ENCODE assay signal across 9 mouse cellular contexts in genomic region chr3:114903924-114904438, GRCm38 (mm10). TPM values are rescaled to one million over a fixed set of nuclear protein-coding genes. Genes with fewer than 3 reads are reported as not detected.
DNase-seq lines count a peak whose midpoint lies in the region; ATAC-seq and TF ChIP-seq lines count a peak whose summit lies in the region.
"Had no signal": no experiment of that assay in that cellular context is flagged by ENCODE, and none has a peak within 500 bp of the region (broad histone marks: within the 10 kb centered on the region; RNA-seq: fewer than 3 reads in every experiment).

Gene Olfm3, plus strand, starts transcription at chr3:114904078.

- TF ChIP-seq CTCF in heart, postnatal 0 days (IDR thresholded peaks at IDR 0.05; ENCODE audit: low read depth) = no peak

- H3K4me2 ChIP-seq in heart, postnatal 0 days (ENCODE audit: low read depth, low read length) = peak within 1 kb of the TSS; percentile 39
- H3K4me2 ChIP-seq in midbrain, embryonic 11.5 days = peak within 1 kb of the TSS; percentile 62
- H3K4me2 ChIP-seq in stomach, embryonic 16.5 days (ENCODE audit: low read depth, low read length) = peak within 1 kb of the TSS; percentile 19; the same call in 1 of the 2 replicates

- H3K4me1 ChIP-seq in ES-E14 (ENCODE audit: control insufficient read depth in 2 of 2, insufficient read depth in 2 of 2, low read length in 2 of 2, poor library complexity in 1 of 2) = no peaks in the 10 kb centered on the region; a peak in 1 of 4 replicates
- no peaks in the 10 kb centered on the region for H3K4me1 ChIP-seq in heart, postnatal 0 days (ENCODE audit: control insufficient read depth, insufficient read depth)
- H3K4me1 ChIP-seq in midbrain, embryonic 11.5 days (ENCODE audit: control insufficient read depth, insufficient read depth, low read length) = no peaks in the 10 kb centered on the region
- no peaks in the 10 kb centered on the region; the same call in 1 of the 2 replicates for H3K4me1 ChIP-seq in stomach, embryonic 16.5 days (ENCODE audit: control insufficient read depth, insufficient read depth, low read length)

- no peak within 1 kb of the TSS for H3K9ac ChIP-seq in ES-E14 (ENCODE audit: insufficient read depth, low read depth, low read length, poor library complexity, severe bottlenecking)
- no peak within 1 kb of the TSS for H3K9ac ChIP-seq in heart, postnatal 0 days (replicated peaks; ENCODE audit: low read depth, low read length)
- H3K9ac ChIP-seq in midbrain, embryonic 11.5 days (ENCODE audit: low read length) = peak within 1 kb of the TSS; percentile 44
- H3K9ac ChIP-seq in stomach, embryonic 16.5 days (ENCODE audit: low read length) = no peak within 1 kb of the TSS

- H3K27me3 ChIP-seq in heart, postnatal 0 days (ENCODE audit: control insufficient read depth, insufficient read depth, low read length) = 0 out of 2 replicates have a peak, but pooled peaks cover 4% of the 10 kb centered on the region
- H3K27me3 ChIP-seq in midbrain, embryonic 11.5 days (ENCODE audit: control insufficient read depth, insufficient read depth, low read length) = no peaks in the 10 kb centered on the region
- no peaks in the 10 kb centered on the region for H3K27me3 ChIP-seq in stomach, embryonic 16.5 days (ENCODE audit: control insufficient read depth, insufficient read depth, low read length)

- H3K36me3 ChIP-seq in ES-E14 (ENCODE audit: control insufficient read depth, insufficient read depth, low read length, poor library complexity, severe bottlenecking) = no peaks in the 10 kb centered on the region
- no peaks in the 10 kb centered on the region for H3K36me3 ChIP-seq in heart, postnatal 0 days (replicated peaks; ENCODE audit: control insufficient read depth, insufficient read depth, low read length)
- H3K36me3 ChIP-seq in midbrain, embryonic 11.5 days (ENCODE audit: control insufficient read depth, insufficient read depth, low read length) = no peaks in the 10 kb centered on the region
- H3K36me3 ChIP-seq in stomach, embryonic 16.5 days (ENCODE audit: control insufficient read depth, insufficient read depth, low read length) = no peaks in the 10 kb centered on the region

- in situ Hi-C loops in ES-E14 (cut with MboI; ENCODE audit: low sequenced_read_pairs in 2 of 2, unreplicated experiment in 2 of 2) = no loop called here

- TF ChIP-seq EP300 in heart, postnatal 0 days (IDR thresholded peaks at IDR 0.05; ENCODE audit: low read depth) = no peak

- peak; percentile 67 for ATAC-seq in heart, postnatal 0 days (ENCODE audit: insufficient read depth, low read depth)
- peak; percentile 87 for ATAC-seq in midbrain, embryonic 11.5 days (ENCODE audit: low FRiP score)
- ATAC-seq in stomach, embryonic 16.5 days (ENCODE audit: insufficient read depth, low FRiP score) = no peak
- ATAC-seq in activated CD4-positive, CD25-positive, alpha-beta regulatory T cell, adult 4 months = no peak

- no peaks in the 10 kb centered on the region for H3K9me3 ChIP-seq in ES-E14 (ENCODE audit: control insufficient read depth, insufficient read depth, low read depth, low read length)
- H3K9me3 ChIP-seq in heart, postnatal 0 days (replicated peaks; ENCODE audit: control insufficient read depth, low read length) = no peaks in the 10 kb centered on the region
- no peaks in the 10 kb centered on the region for H3K9me3 ChIP-seq in midbrain, embryonic 11.5 days (ENCODE audit: control insufficient read depth, low read length)
- no peaks in the 10 kb centered on the region for H3K9me3 ChIP-seq in stomach, embryonic 16.5 days (replicated peaks; ENCODE audit: control insufficient read depth, low read length)

- peak; percentile 27 for DNase-seq in ES-E14 (ENCODE audit: low read depth, low spot score)
- DNase-seq in adrenal gland, adult 18-20 months (ENCODE audit: low spot score in 2 of 2) = peak; percentile 20 to 25
- DNase-seq in embryo, embryonic 9.5 days (ENCODE audit: extremely low spot score) = peak; percentile 67
- peak; percentile 38 for DNase-seq in heart, postnatal 0 days (ENCODE audit: low spot score)
- DNase-seq in layer of hippocampus, adult 8-10 months (ENCODE audit: low spot score in 2 of 2) = peak; percentile 26 to 33
- peak; percentile 94 for DNase-seq in midbrain, embryonic 11.5 days (ENCODE audit: low spot score, missing footprints)

- WGBS in heart, postnatal 0 days = 6% methylated on average over 21 of the region's 21 CpGs
- 5% methylated on average over 21 of the region's 21 CpGs for WGBS in midbrain, embryonic 11.5 days
- 6% methylated on average over 21 of the region's 21 CpGs for WGBS in stomach, embryonic 16.5 days

- peak within 1 kb of the TSS; percentile 11 to 12; a peak in 2 of 4 replicates for H3K4me3 ChIP-seq in ES-E14 (ENCODE audit: insufficient read depth in 1 of 2, low read depth in 1 of 2, low read length in 2 of 2, poor library complexity in 1 of 2, severe bottlenecking in 1 of 2)
- no peak within 1 kb of the TSS for H3K4me3 ChIP-seq in heart, postnatal 0 days (ENCODE audit: low read depth, low read length)
- peak within 1 kb of the TSS; percentile 34 for H3K4me3 ChIP-seq in midbrain, embryonic 11.5 days (ENCODE audit: low read depth, low read length)
- 0 out of 2 replicates have a peak within 1 kb of the TSS, but pooled peaks have one; percentile 10 for H3K4me3 ChIP-seq in stomach, embryonic 16.5 days (replicated peaks; ENCODE audit: low read length)
- H3K4me3 ChIP-seq: erythroblast, embryonic 14.5 days had no signal

- H3K27ac ChIP-seq in ES-E14 (ENCODE audit: insufficient read depth, low read depth, low read length, poor library complexity, severe bottlenecking) = no peak within 1 kb of the TSS
- H3K27ac ChIP-seq in heart, postnatal 0 days (ENCODE audit: low read depth) = no peak within 1 kb of the TSS
- no peak within 1 kb of the TSS for H3K27ac ChIP-seq in midbrain, embryonic 11.5 days (ENCODE audit: low read depth, low read length)
- H3K27ac ChIP-seq in stomach, embryonic 16.5 days (ENCODE audit: low read length) = no peak within 1 kb of the TSS

TF ChIP-seq in ES-E14, 5 proteins besides CTCF, POLR2A, EP300 and RAD21:
- TF ChIP-seq MAFK (IDR thresholded peaks at IDR 0.05; ENCODE audit: insufficient read depth, low read depth, low read length) = no peak
- TF ChIP-seq ZNF384 (IDR thresholded peaks at IDR 0.05; ENCODE audit: low read depth, low read length) = no peak
- no peak for TF ChIP-seq CHD2 (IDR thresholded peaks at IDR 0.05; ENCODE audit: low read depth, low read length)
- no peak for TF ChIP-seq ZC3H11A (IDR thresholded peaks at IDR 0.05; ENCODE audit: borderline replicate concordance, low read depth, low read length)
- no peak for TF ChIP-seq HCFC1 (IDR thresholded peaks at IDR 0.05; ENCODE audit: borderline replicate concordance, insufficient read depth, low read length)
TF ChIP-seq in ES-E14: peak in this region for 0.

RNA-seq across cellular contexts. Expression of gene Olfm3, which starts in this region (rescaled TPM):
- total RNA-seq in ES-E14 (2012; rRNA removed) = not detected in 2 replicates
- total RNA-seq in adrenal gland, adult 18-20 months (2021) = 1 to 10 TPM; 3.9 to 7.4 TPM
- total RNA-seq in heart, postnatal 0 days (2014; rRNA removed; ENCODE audit: low replicate concordance) = not detected in 2 replicates
- polyA plus RNA-seq in heart, postnatal 0 days (2015; fragmentation: Nextera tagmentation; extraction: Ambion mirVana) = not detected in 2 replicates
- total RNA-seq in layer of hippocampus, adult 8-10 months (2022) = 10 to 100 TPM; 14.7 to 29.1 (median 21.9) TPM
- polyA plus RNA-seq in midbrain, embryonic 11.5 days (2014; fragmentation: Nextera tagmentation; extraction: Ambion mirVana) = 1.2 and 1.5 TPM in 2 replicates
- polyA plus RNA-seq in stomach, embryonic 16.5 days (2015; fragmentation: Nextera tagmentation; extraction: Ambion mirVana) = 0.13 and 0.24 TPM in 2 replicates
- not detected for polyA plus RNA-seq in activated CD4-positive, CD25-positive, alpha-beta regulatory T cell, adult 4 months (2017; shearing (Covaris generic))
- polyA plus RNA-seq: erythroblast, embryonic 14.5 days had no signal

Comparison
In these comparisons a context has a peak if more than half of its experiments do, and no peak if none do; other contexts are left out.
1. Peak in DNase-seq and H3K4me3 ChIP-seq in ES-E14; RNA of the gene not detected or under 1 TPM.
2. Peak in DNase-seq, ATAC-seq and H3K4me2 ChIP-seq in heart, postnatal 0 days; RNA of the gene not detected or under 1 TPM.
3. DNase-seq: peak in every context shown above with its lines; median percentile 94 in midbrain, embryonic 11.5 days; 67 in embryo, embryonic 9.5 days; 38 in heart, postnatal 0 days; 30 in layer of hippocampus, adult 8-10 months; 27 in ES-E14; 22 in adrenal gland, adult 18-20 months.